Mouse (Mus musculus): Measurements from ENCODE around the gene Rab29. TPM values are rescaled to one million over a fixed set of nuclear protein-coding genes. Genes with fewer than 3 reads are reported as not detected.
"Not testable (repeated sequence)": the region's sequence is repeated elsewhere in the genome, so short reads cannot be mapped to it uniquely, and the experiment has no call there.

The Rab29 gene
- total RNA-seq, 2 experiments from 2014 or later = 11.7 to 13.9 TPM

DNA sequence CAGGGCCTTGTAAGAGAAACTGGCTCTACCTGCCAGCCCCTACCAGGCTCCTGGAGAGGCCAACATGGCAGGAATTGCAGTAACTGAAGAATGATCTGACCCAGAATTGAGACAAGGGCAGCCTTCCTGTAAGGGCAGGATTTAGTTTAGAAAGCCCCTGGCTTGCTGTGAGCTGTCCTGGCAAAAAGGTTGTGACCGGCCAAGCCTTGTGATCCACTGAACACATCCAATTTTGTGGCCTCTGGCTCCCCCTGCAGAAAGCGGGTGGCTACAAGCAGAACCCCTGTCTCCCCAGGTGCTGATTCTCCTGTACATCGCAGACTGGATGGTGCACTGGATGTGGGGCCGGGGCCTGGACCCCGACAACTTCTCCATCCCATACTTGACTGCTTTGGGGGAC lies 20.8 kb upstream of the Rab29 start:
- DNase-seq = peak; percentile 69 to 72
- intact Hi-C loops (cut with DNase I) = loop anchor here (1.0 to 10.0 kb wide), 3 partner anchors 81 to 231 kb away; no protein-coding TSS in a partner anchor

DNA sequence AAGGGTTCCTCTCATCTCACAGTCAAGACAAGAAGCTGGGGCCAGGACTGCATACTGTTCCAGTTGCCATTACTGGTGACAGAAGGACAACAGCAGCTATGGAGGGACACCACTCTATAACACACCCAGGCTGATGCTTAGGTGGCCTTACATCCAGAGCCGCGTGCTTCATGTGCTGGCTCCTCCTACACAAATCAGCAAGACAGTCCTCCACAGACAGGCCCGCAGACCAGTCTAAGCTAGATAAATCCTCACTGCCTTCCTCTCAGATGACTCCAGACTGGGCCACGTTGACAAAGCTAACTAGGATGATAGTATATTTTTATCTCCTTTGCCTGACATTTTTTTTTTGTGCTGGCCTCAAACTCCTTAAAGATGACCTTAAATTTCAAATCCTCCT lies 5.2 kb upstream of the Rab29 start:
- no peak for DNase-seq
- intact Hi-C loops (cut with DNase I) = no loop called here

DNA sequence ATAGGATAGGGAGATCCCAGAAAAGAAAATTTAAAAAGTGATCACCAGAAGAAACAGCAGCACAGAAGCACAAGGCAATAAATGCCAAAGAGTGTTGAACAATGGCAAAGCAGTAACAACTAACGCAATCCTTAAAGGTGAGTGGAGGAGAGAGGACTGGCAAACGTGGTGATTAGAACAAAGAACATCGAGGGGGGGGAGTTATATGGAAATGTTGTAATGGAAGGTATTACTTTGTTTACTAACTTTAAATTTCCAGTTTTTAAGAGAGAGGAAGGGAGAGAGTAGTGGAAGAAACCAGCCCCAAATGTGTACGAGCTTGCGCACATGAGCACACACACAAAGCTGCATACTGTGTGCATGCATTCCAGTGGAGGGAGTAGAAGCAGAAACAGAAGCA lies 1.4 kb upstream of the Rab29 start:
- DNase-seq = no peak
- intact Hi-C loops (cut with DNase I) = no loop called here

DNA sequence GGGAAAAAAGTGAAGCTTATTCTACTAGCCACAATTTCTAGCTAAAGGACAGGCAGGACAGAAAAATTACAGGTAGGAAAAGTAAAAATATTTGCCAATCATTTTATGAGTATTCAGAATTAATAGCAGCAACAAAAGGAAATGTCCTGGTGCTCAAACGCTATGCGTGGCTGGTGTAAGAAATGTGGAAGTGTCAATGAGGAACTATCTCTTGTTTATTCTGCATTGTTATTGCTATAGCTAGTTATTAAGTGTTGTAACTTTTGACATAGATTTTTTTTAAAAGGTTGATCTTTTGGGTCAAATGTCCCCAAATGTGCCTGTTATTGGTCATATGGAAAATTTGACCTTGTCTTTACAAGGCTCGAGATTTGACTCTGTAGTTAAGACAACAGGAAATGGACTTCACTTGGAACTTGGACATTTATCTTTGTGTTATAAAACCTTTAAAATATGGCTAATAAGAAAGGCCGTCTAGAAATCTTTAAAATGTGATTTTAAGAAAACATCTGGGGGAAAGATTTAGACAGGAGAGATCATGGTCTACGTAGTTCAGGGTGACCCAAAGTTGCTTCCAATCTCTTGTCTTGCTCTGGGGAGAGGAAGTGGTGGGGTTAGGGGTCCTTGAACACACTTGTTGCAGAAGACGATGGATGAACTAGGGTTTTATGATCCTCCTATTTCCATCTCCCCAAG lies 572 bp upstream of the Rab29 start:
- no peak for DNase-seq
- intact Hi-C loops (cut with DNase I) = loop anchor here (2.0 kb wide), 2 partner anchors 38 to 44 kb away; partner anchors contain the start of gene Nucks1

DNA sequence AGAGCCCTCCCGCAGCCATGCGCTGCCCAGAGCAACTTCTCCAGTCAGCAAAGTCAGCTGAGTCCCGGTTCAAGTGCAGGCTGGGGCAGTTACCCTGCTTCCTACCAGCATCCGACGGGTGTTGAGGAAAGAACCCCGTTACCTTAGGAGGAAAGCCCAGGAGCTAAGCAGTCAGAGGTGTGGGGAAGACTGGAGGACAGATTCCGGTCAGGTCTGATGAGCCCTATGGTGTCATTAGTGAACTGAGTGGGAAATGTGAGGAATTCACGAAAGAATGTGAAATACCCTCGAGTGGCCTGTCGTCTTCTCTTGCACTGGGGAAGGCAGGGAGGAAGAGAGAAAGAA lies 894 bp downstream of the Rab29 start:
- no peak for DNase-seq
- intact Hi-C loops (cut with DNase I) = loop anchor here (2.0 kb wide), 2 partner anchors 39 to 43 kb away; partner anchors contain the start of gene Nucks1

DNA sequence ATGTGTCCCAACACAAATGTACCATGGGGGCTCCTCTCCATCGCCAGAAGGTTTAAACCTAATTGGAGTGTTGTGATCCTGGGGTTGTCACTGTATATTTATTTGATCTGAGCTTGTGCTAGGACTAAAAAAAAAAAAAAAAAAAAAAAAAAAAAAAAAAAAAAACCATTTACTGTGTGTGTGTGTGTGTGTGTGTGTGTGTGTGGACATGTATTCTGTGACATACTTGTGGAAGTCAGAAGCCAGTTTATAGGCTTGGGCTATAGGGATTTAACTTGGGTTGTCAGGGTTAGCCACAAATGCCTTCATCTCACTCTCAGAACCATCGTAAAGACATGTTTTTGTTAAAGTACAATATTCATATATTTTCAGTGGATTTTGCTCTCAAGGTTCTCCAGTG lies 2.5 kb downstream of the Rab29 start:
- intact Hi-C loops (cut with DNase I) = no loop called here
- DNase-seq = no peak

DNA sequence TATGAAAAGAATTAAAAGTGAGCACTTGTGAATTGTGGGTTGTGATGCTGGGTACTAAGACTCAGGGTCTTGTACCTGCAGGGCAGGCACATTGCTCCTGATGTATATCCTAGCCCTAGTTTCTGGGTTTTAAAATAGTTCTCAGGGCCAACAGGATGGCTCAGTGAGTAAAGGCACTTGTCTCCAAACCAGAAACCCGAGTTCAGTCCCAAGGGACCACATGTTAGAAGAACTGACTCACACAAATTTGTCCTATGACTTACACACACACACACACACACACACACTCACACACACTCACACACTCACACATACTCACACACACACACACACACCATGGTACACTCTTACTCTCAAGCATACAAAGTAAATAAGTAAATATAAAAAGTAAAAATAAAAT lies 5.8 kb downstream of the Rab29 start:
- intact Hi-C loops (cut with DNase I) = no loop called here
- DNase-seq = no peak

DNA sequence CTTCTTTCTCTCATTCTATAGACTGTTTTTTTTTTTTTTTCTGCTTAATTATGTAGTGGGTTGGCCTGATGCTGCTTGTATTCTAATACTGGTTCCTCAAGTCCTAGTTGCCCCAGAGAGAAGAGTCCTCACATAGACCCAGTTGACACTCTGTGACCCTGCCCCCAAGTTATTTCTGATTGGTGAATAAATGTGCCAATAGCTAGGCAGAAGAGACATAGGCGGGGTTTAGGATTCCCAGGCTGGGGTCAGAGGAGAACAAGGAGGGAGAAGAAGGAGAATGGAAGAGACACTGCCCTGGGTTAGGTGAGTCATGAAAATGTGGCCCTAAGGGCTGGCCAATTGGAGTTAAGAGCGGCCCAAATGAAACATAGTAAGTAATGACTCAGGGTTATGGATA lies 12.8 kb downstream of the Rab29 start:
- intact Hi-C loops (cut with DNase I) = no loop called here
- no peak for DNase-seq

DNA sequence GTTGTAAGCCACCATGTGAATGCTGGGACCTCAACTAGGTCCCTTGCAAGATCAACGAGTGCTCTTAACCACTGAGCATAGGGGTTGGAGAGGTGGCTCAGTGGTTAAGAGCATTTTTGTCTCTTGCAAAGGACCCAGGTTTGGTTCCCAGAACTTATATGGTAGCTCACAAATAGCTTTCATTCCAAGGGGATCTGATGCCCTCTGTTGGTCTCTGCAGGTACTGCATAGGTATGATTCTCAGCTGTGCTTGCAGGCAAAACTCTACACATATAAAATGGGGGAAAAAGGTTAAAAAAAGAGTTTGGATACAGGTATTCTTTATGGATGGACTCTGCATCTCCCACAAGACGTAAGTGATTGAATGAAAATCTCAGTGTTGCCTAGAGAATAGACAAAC lies 15.8 kb downstream of the Rab29 start:
- intact Hi-C loops (cut with DNase I) = no loop called here
- DNase-seq = peak in 1 of 2 experiments; percentile 26

DNA sequence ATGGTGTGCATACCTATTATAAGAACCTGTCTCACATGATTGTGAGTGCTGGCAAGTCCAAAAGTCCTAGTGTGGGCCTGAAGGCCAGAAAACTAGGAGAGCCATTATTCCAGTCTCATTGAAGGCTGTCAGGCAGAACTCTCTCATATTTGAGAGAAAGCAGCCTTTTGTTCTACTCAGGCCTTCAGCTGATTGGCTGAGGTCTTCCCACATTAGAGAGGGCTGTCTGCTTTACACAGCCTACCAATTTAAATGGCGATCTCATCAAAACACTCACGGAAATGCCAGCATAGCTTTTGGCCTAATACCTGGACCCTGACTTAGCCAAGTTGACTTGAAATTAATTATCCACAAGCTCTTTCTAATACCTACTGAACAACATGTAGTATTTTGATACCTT lies 19.1 kb downstream of the Rab29 start:
- DNase-seq = no peak
- intact Hi-C loops (cut with DNase I) = no loop called here

DNA sequence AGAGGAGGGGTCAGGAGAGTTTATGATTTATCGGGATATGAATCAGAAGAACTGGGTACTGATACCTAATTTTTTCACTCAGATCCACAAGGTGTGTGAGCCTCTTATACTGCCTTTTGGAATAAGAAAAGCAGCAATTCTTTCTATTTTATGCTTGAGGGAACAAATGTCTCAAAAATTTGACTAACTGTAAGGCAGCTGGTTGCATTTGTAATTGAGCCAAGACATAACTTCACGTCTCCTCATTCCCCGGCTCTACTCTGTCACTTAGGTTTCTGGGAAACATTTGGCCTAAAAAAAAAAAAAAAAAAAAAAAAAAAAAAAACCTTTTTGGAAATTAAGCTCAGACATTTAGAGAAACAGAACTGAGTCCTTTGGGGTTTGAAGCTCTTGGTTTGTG lies 19.6 kb downstream of the Rab29 start:
- intact Hi-C loops (cut with DNase I) = no loop called here
- DNase-seq = no peak

DNA sequence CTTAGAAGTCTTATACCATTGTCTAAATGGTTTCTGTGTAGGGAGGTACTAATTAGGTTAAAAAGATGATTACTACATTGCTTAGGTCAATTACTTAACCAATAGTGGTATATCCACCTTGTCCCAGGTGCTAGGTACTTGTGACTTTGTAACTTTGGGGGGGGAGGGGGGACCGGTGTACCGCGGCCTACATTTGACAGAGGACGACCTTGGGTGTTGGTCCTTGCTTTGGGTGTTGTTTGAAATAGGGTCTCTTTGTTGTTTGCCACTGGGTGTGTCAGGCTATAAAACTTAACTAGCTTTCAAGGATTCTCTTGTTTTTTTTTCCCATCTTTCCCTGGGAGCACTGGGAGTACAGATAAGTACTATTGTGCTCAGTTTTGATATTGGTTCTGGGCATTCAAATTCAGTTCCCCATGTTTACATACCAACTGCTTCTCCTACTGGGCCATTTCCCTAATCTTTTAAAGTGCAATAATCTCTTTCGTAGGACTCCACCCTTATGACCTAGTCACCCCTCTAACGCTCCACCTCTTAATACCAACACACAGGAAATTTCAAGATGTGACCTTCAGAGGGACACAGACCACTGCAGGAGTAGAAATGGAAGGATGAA lies 23.1 kb downstream of the Rab29 start:
- intact Hi-C loops (cut with DNase I) = no loop called here
- no peak for DNase-seq

DNA sequence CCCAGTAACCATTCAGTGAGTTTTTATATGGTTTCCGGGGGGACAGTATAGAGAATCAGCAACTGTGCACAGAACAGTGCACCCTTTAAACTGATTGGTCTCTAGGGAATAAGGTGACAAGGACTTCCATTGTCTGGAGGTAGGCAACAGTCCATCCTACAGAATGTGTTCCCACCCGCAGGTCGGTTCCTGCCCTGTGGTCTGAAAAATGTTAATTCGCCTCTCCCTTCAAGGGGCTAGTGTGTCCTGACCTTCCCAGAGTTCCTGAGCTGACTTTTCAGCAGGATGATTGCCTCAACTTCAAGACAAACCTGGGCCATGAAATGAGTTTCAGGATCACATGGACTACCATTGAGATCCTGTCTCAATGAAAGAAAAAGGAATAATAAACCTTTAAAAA lies 24.4 kb downstream of the Rab29 start:
- no peak for DNase-seq
- intact Hi-C loops (cut with DNase I) = no loop called here

DNA sequence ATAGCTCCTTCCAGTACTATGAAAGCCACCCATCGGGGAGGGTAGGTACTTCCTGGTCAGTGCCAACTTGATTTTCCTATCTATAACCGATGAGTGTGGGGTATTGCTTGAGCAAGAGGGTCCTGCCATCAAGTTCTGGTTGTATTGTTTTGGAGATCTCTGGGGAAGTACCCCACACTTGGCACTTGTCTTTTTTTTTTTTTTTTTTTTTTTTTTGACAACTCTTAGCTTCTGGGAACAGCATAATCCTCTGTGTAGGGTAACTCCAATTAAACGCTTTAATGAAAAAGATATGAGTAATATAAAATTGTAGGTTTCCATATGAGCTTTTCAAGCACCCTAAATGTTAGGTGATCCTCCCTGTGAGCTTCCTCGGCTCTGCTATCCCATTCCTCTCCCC lies 35.7 kb downstream of the Rab29 start:
- intact Hi-C loops (cut with DNase I) = no loop called here
- DNase-seq = no peak

DNA sequence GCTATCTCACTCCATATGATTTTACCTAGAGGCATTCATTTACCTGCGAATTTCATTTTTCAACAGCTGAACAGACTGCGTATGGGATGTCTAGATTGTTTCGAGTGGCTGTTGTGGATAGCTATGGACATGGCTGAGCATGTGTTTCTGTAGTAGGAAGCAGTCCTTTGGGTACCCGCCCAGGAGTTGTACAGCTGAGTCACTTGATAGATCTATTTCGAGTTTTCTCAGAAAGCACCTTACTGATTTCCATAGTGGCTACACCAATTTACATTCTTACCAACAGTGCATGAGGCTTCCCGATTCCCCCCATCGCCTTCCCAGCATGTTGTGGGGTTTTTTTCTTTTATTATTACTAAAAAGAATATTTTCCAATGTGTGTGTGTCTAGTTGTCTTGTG lies 36.2 kb downstream of the Rab29 start:
- intact Hi-C loops (cut with DNase I) = no loop called here
- no peak for DNase-seq

DNA sequence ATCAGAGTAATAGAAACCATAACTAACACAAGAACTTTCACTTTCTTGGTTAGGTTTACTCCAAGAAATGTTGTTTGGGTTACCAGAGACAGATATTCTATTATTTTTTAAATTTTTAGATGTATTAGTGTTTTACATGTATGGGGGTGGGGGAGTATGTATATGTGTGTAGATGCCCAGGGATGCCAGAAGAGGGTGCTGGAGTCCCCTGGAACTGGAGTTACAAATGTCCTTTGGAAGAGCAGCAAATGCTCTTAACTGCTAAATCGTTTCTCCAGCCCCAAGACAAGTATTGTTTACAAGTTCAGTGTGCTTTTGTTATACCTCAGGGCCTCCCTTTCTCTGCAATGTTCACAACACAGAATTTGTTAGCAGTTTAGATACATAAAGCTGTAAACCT lies 38.5 kb downstream of the Rab29 start:
- no peak for DNase-seq
- intact Hi-C loops (cut with DNase I) = no loop called here

DNA sequence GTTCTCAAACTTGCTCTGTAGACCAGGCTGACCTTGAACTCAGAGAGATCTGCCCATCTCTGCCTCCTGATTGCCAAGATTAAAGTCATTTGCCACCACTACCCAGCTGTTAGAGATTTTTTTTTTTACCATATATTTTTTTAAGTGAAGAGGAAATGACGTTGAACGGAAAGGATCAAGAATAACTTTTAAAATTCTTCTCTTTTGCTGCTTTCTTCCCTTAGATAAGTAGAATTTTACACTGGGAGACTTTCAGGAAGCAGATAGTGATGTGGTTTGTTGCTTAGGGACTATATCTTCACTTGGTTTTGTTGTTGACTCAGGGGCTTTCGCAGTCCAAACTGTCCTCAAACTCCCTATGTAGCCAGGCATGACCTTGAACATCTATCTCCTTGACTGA lies 41.4 kb downstream of the Rab29 start:
- intact Hi-C loops (cut with DNase I) = no loop called here
- DNase-seq = no peak

DNA sequence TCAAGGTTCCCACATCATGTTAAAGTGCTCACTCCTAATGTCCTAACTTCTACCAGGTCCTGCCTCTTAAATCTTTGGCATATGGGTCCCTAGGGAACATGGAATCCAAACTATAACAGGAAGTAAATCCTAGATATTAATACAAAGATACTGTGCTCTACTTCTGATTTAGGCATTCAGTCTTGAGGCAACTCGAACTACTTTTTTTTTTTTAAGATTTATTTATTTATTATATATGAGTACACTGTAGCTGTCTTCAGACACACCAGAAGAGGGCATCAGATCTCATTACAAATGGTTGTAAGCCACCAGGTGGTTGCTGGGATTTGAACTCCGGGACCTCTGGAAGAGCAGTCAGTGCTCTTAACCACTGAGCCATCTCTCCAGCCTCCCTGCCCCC lies 42.2 kb downstream of the Rab29 start:
- DNase-seq = not testable (repeated sequence)

DNA sequence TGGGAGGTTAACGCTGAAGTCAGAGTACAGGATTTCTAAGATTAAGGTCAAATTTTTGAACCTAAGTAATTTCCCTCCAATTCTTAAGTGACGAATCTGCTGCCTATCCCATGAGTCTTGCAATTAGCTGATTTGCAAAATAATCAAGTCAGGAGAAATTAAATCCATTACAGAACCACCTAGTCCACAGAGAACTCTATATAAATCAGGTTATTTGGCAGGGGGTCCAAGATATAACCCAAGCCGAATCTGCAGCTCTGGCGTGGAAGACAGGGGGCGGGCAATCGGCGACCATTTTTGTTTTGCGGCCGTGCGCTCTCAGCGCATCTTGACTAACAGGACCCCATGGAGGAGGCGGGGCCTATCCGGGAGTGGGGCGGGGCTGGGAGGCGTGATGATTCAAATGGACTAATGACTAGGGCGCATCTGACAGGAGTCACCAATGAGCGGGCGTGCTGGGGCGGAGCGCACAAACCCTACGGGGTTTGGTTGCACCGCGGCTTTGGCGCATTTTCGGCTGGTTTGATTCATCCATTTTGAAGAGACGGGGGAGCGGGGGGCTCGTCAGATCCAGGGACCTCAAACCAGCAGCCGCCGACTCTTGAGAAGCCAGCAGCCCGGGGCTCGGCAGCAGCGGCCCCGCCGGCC lies 43.1 kb downstream of the Rab29 start, which contains the start of gene Nucks1:
TSS of gene Nucks1 (plus strand) at position 534 of the 648 bp plus-strand sequence.
- peak; percentile 97 to 99 for DNase-seq
- intact Hi-C loops (cut with DNase I) = loop anchor here (2.0 kb wide), 2 partner anchors 43 to 81 kb away; partner anchors contain the start of gene Rab29

More for the DNA sequence above, 42.2 kb downstream of the Rab29 start:
- intact Hi-C loops (cut with DNase I) = not testable (repeated sequence)

DNA sequence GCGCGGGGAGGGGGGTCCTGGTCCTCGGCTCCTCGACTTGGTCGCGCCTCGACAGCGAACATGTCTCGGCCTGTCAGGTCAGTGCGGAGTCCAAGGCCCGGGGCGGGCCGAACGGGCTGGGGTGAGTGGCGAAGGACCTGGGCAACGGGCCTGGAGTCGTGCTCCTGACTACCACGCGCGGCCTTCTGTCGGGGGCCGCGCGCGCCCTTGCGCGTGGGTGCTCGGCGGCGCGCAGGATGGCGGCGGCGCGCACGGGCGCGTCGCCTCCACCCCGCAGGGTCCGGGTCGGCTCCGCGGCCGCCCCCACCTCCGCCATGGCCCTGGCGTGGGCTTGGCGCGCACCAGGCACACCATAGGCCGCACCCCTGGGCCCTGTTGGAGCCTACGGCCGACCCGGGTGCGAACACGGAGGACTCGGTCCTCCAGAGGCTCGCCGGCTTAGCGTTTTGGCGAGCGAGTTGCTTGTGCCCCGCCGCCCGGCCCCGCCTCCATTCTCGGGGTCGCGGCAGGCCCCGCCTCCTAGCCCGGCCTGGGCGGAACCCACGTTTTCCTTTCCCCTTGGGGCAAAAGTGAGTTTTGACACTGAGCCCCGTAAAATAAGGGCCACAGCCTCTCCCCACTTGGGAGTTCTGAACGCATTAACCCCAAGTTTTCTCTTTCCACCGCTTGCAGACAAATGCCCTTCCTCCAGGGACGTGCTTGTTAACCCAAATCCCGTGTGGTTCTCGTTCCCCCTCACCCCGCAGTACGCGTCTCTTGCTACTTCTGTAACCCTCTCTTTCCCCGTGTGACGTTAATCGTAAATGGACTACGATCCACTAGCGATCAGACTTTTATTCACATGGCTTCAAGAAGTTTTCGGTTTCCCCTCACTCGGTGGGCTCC lies 43.9 kb downstream of the Rab29 start:
- peak; percentile 85 to 90 for DNase-seq
- intact Hi-C loops (cut with DNase I) = loop anchor here (2.0 kb wide), 2 partner anchors 44 to 82 kb away; partner anchors contain the start of gene Rab29

DNA sequence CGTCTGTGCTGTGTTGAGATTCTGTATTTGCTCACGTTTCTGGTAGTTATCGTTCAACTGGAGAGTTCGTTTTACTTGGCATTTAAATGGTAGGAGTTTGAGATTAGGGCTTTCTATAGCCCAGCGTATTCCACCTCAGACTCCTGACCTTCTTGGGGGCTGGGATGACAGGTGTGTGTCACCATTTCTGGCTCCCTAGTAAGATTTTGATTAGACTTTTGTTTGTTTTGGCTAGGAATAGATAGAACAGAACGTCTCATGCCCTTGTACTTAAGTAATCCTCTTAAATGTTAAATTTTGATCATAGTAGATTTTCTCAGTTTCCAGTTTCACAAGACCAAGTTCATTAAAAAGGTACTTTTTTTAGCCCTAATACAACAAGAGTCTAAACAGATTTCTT lies 50.6 kb downstream of the Rab29 start:
- intact Hi-C loops (cut with DNase I) = no loop called here
- DNase-seq = no peak

Measured in heart, postnatal 36 days (tissue).